Mouse (Mus musculus) A20 (cell line): ENCODE results near the gene Soga1.
A peak's percentile ranks its signal among the peaks of the same experiment; 100 is the strongest.

ENCODE experiments used
- DNase-seq: peaks from one replicate; pipeline ENCODE4 v3.0.0-alpha.2; 2011; ENCODE audit warnings: low read depth, low spot score

The Soga1 gene

GRCm38 (mm10) chr2:157078793-157079700 lies at the start of gene Soga1:
TSS of gene Soga1 (minus strand) at chr2:157079254.
- no peak for DNase-seq

- DNase-seq = peak; percentile 48
Measured at GRCm38 (mm10) chr2:157128072-157128471, 49.0 kb upstream of the Soga1 start.

- no peak for DNase-seq
Measured at GRCm38 (mm10) chr2:157127370-157127769, 48.3 kb upstream of the Soga1 start.

- DNase-seq = no peak
Measured at GRCm38 (mm10) chr2:157125246-157125645, 46.2 kb upstream of the Soga1 start.

GRCm38 (mm10) chr2:157121766-157122165 lies 42.7 kb upstream of the Soga1 start:
- no peak for DNase-seq

- DNase-seq = no peak
Measured at GRCm38 (mm10) chr2:157119075-157119474, 40.0 kb upstream of the Soga1 start.

- DNase-seq = no peak
Measured at GRCm38 (mm10) chr2:157118556-157118955, 39.5 kb upstream of the Soga1 start.

- peak; percentile 53 for DNase-seq
Measured at GRCm38 (mm10) chr2:157116964-157117363, 37.9 kb upstream of the Soga1 start.

- DNase-seq = no peak
Measured at GRCm38 (mm10) chr2:157108236-157108635, 29.2 kb upstream of the Soga1 start.

GRCm38 (mm10) chr2:157104454-157104853 lies 25.4 kb upstream of the Soga1 start:
- DNase-seq = no peak

GRCm38 (mm10) chr2:157102256-157102655 lies 23.2 kb upstream of the Soga1 start:
- DNase-seq = no peak

- DNase-seq = no peak
Measured at GRCm38 (mm10) chr2:157101650-157102049, 22.6 kb upstream of the Soga1 start.

- DNase-seq = no peak
Measured at GRCm38 (mm10) chr2:157100319-157100605, 21.2 kb upstream of the Soga1 start.

- no peak for DNase-seq
Measured at GRCm38 (mm10) chr2:157099532-157100318, 20.7 kb upstream of the Soga1 start.

- DNase-seq = peak; percentile 53
Measured at GRCm38 (mm10) chr2:157095005-157095755, 16.1 kb upstream of the Soga1 start.

- no peak for DNase-seq
Measured at GRCm38 (mm10) chr2:157092024-157092423, 13.0 kb upstream of the Soga1 start.

GRCm38 (mm10) chr2:157087536-157088317 lies 8.7 kb upstream of the Soga1 start:
- no peak for DNase-seq

GRCm38 (mm10) chr2:157086796-157087195 lies 7.7 kb upstream of the Soga1 start, which contains the start of gene Tldc2:
TSS of gene Tldc2 (plus strand) at chr2:157087055.
- DNase-seq = no peak

GRCm38 (mm10) chr2:157084831-157085585 lies 6.0 kb upstream of the Soga1 start:
- DNase-seq = no peak

- no peak for DNase-seq
Measured at GRCm38 (mm10) chr2:157081960-157082359, 2.9 kb upstream of the Soga1 start.
